ENCODE assay signal across 14 mouse cellular contexts in the genomic region with DNA sequence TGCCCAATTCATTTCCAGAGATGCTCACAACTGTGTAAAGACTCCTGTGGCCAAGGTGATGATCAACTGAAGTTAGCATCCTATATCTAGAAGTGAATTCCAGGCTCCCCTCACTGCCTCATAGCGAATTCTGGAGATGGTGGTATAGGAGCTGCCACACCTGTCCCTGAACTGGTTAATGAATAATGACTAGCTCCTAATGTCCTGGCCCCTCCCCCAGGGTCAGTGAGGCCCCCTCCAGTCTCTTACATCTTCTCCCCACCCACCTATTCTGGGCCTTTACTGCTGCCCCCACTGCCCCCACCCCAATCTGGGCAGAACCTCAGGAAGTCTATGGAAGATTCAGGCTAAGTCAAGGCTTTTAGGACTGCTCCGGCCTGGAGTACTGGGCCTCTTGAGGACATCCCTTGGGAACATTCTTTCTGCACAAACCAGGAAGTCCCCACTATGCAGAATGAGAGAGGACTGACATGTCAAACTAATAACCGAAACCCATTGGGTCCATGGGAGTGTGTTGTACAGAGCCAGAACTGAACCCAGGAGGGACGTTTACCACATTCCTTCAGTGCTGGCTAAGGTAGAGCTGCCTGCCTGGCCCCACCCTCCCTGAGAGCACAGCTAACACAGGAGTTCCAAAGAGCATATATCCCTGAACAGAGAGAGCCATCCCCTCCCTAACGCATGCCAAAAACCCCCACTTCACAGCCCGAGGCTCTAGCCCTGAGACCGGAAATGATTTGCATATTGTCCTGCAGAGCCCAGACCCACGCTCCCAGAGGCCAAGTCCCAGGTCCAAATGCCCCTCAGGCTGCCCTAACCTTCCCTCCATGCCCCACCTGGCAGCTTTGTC. TPM values are rescaled to one million over a fixed set of nuclear protein-coding genes. Genes with fewer than 3 reads are reported as not detected.
DNase-seq lines count a peak whose midpoint lies in the region; ATAC-seq and TF ChIP-seq lines count a peak whose summit lies in the region.
"Had no signal": no experiment of that assay in that cellular context is flagged by ENCODE, and none has a peak within 500 bp of the region (broad histone marks: within the 10 kb centered on the region; RNA-seq: fewer than 3 reads in every experiment).

No protein-coding gene starts in this region.

- no peaks in the 10 kb centered on the region for H3K36me3 ChIP-seq in embryonic facial prominence, embryonic 15.5 days
- no peaks in the 10 kb centered on the region for H3K36me3 ChIP-seq in embryonic facial prominence, embryonic 10.5 days (replicated peaks)
- no peaks in the 10 kb centered on the region for H3K36me3 ChIP-seq in kidney, embryonic 14.5 days (ENCODE audit: control insufficient read depth, insufficient read depth, low read length)
- peaks cover 0 to 2% of the 10 kb centered on the region in 2 experiments for H3K36me3 ChIP-seq in CH12.LX (replicated peaks in 1 of 2; ENCODE audit: control insufficient read depth in 1 of 2, insufficient read depth in 1 of 2, low read length in 1 of 2)
- no peaks in the 10 kb centered on the region for H3K36me3 ChIP-seq in liver, embryonic 16.5 days (ENCODE audit: control insufficient read depth, insufficient read depth)
- H3K36me3 ChIP-seq: hindbrain, embryonic 12.5 days had no signal

- H3K79me2 ChIP-seq in CH12.LX (replicated peaks; ENCODE audit: control insufficient read depth, extremely low read depth, insufficient read depth, poor library complexity, severe bottlenecking): no peaks in the 10 kb centered on the region

- 0 out of 2 replicates have a peak overlapping the region, but pooled peaks have one; percentile 22 for H3K27ac ChIP-seq in embryonic facial prominence, embryonic 15.5 days (replicated peaks)
- no peak overlapping the region; the same call in 1 of the 2 replicates for H3K27ac ChIP-seq in embryonic facial prominence, embryonic 10.5 days (replicated peaks)
- peak overlapping the region; percentile 20; the same call in 1 of the 2 replicates for H3K27ac ChIP-seq in kidney, embryonic 14.5 days (ENCODE audit: low read depth, low read length)
- H3K27ac ChIP-seq in CH12.LX (ENCODE audit: insufficient read depth, low read depth): peak overlapping the region; percentile 47; the same call in 1 of the 2 replicates
- H3K27ac ChIP-seq in liver, embryonic 16.5 days (ENCODE audit: low read length): peak overlapping the region; percentile 38
- H3K27ac ChIP-seq: hindbrain, embryonic 12.5 days had no signal

- TF ChIP-seq POLR2A in CH12.LX (IDR thresholded peaks at IDR 0.05; ENCODE audit: low read depth, low read length): no peak

- H3K27me3 ChIP-seq in embryonic facial prominence, embryonic 15.5 days: no peaks in the 10 kb centered on the region
- H3K27me3 ChIP-seq in embryonic facial prominence, embryonic 10.5 days (replicated peaks; ENCODE audit: low read depth, poor library complexity, severe bottlenecking): no peaks in the 10 kb centered on the region
- no peaks in the 10 kb centered on the region for H3K27me3 ChIP-seq in kidney, embryonic 14.5 days (ENCODE audit: control insufficient read depth, insufficient read depth, low read length)
- H3K27me3 ChIP-seq in CH12.LX (replicated peaks): no peaks in the 10 kb centered on the region
- no peaks in the 10 kb centered on the region for H3K27me3 ChIP-seq in liver, embryonic 16.5 days (ENCODE audit: control insufficient read depth, insufficient read depth, low read depth, low read length)
- H3K27me3 ChIP-seq: hindbrain, embryonic 12.5 days had no signal

- dilution Hi-C loops in CH12.LX (cut with MboI; ENCODE audit: extremely low pct_ligation_motif_present, extremely low pct_unique_long_range_greater_than_20kb, low sequenced_read_pairs): no loop called here

- 31% methylated on average over 8 of the region's 8 CpGs for WGBS in embryonic facial prominence, embryonic 15.5 days
- 36% methylated on average over 8 of the region's 8 CpGs for WGBS in embryonic facial prominence, embryonic 10.5 days
- WGBS in kidney, embryonic 14.5 days: 25% methylated on average over 8 of the region's 8 CpGs
- WGBS in liver, embryonic 16.5 days (ENCODE audit: insufficient replicate concordance): 45% methylated on average over 8 of the region's 8 CpGs

- TF ChIP-seq CTCF in CH12.LX (conservative IDR thresholded peaks at IDR 0.05 in 1 of 2, IDR thresholded peaks at IDR 0.05 in 1 of 2; ENCODE audit: low read depth in 2 of 2, low read length in 2 of 2): no peak

- no peak overlapping the region; the same call in 1 of the 2 replicates for H3K9ac ChIP-seq in embryonic facial prominence, embryonic 15.5 days
- no peak overlapping the region for H3K9ac ChIP-seq in kidney, embryonic 14.5 days (ENCODE audit: low read depth, low read length)
- no peak overlapping the region for H3K9ac ChIP-seq in CH12.LX (ENCODE audit: insufficient read depth, low read depth)
- no peak overlapping the region for H3K9ac ChIP-seq in liver, embryonic 16.5 days (ENCODE audit: low read depth, low read length)
- H3K9ac ChIP-seq: hindbrain, embryonic 12.5 days had no signal

- no peak for DNase-seq in embryonic facial prominence, embryonic 10.5 days (ENCODE audit: low spot score)
- no peak for DNase-seq in kidney, postnatal 36 days
- DNase-seq in CH12.LX (ENCODE audit: extremely low read depth): peak; percentile 27
- DNase-seq in thymus, postnatal 36 days: no peak
- DNase-seq: cerebellum, adult 2 months; right cerebral cortex, postnatal 14 days had no signal

- no peak; the same call in 1 of the 2 replicates for TF ChIP-seq EP300 in CH12.LX (IDR thresholded peaks at IDR 0.05; ENCODE audit: low read length)

- H3K4me1 ChIP-seq in embryonic facial prominence, embryonic 15.5 days: peaks cover 39% of the 10 kb centered on the region
- peaks cover 35% of the 10 kb centered on the region for H3K4me1 ChIP-seq in embryonic facial prominence, embryonic 10.5 days
- H3K4me1 ChIP-seq in kidney, embryonic 14.5 days (ENCODE audit: control insufficient read depth, insufficient read depth, low read length): peaks cover 45% of the 10 kb centered on the region
- peaks cover 21 to 60% of the 10 kb centered on the region in 2 experiments for H3K4me1 ChIP-seq in CH12.LX (ENCODE audit: control insufficient read depth in 1 of 2, insufficient read depth in 2 of 2)
- peaks cover 36% of the 10 kb centered on the region for H3K4me1 ChIP-seq in liver, embryonic 16.5 days (ENCODE audit: control insufficient read depth, low read depth, low read length)

- no peaks in the 10 kb centered on the region for H3K9me3 ChIP-seq in embryonic facial prominence, embryonic 15.5 days (replicated peaks)
- no peaks in the 10 kb centered on the region for H3K9me3 ChIP-seq in embryonic facial prominence, embryonic 10.5 days
- no peaks in the 10 kb centered on the region for H3K9me3 ChIP-seq in kidney, embryonic 14.5 days (ENCODE audit: control insufficient read depth, low read length)
- H3K9me3 ChIP-seq in CH12.LX (replicated peaks; ENCODE audit: low read length): no peaks in the 10 kb centered on the region
- no peaks in the 10 kb centered on the region for H3K9me3 ChIP-seq in liver, embryonic 16.5 days (replicated peaks; ENCODE audit: control insufficient read depth, low read length)
- H3K9me3 ChIP-seq: hindbrain, embryonic 12.5 days had no signal

- in situ Hi-C loops in CH12.LX (cut with MboI; ENCODE audit: low pct_ligation_motif_present, low pct_unique_long_range_greater_than_20kb, low sequenced_read_pairs): no loop called here

- no peak overlapping the region for H3K4me3 ChIP-seq in embryonic facial prominence, embryonic 15.5 days (replicated peaks)
- no peak overlapping the region for H3K4me3 ChIP-seq in embryonic facial prominence, embryonic 10.5 days
- no peak overlapping the region for H3K4me3 ChIP-seq in kidney, embryonic 14.5 days (ENCODE audit: low read length)
- H3K4me3 ChIP-seq in CH12.LX (replicated peaks in 1 of 3; ENCODE audit: low read depth in 2 of 3, low read length in 2 of 3, poor library complexity in 1 of 3): no peak overlapping the region
- H3K4me3 ChIP-seq in liver, embryonic 16.5 days (ENCODE audit: low read depth, low read length): no peak overlapping the region
- H3K4me3 ChIP-seq: hindbrain, embryonic 12.5 days had no signal

- TF ChIP-seq RAD21 in CH12.LX (IDR thresholded peaks at IDR 0.05; ENCODE audit: low read depth, low read length): no peak

- ATAC-seq in embryonic facial prominence, embryonic 15.5 days (ENCODE audit: insufficient number of reproducible peaks, low FRiP score, low TSS enrichment, low read depth): no peak
- 0 out of 2 replicates have a peak, but pooled peaks have one; percentile 40 for ATAC-seq in kidney, embryonic 14.5 days (ENCODE audit: low FRiP score, low TSS enrichment)
- peak; percentile 46; the same call in 1 of the 2 replicates for ATAC-seq in liver, embryonic 16.5 days (ENCODE audit: low read depth)
- no peak for ATAC-seq in megakaryocyte, adult 5-6 weeks (ENCODE audit: poor library complexity, severe bottlenecking)
- ATAC-seq: activated CD4-positive, CD25-positive, alpha-beta regulatory T cell, adult 4 months had no signal

- H3K4me2 ChIP-seq in embryonic facial prominence, embryonic 15.5 days (replicated peaks): no peak overlapping the region
- no peak overlapping the region for H3K4me2 ChIP-seq in kidney, embryonic 14.5 days (replicated peaks; ENCODE audit: low read depth, low read length)
- H3K4me2 ChIP-seq in CH12.LX (ENCODE audit: insufficient read depth, low read depth, poor library complexity, severe bottlenecking): peak overlapping the region; percentile 53
- no peak overlapping the region for H3K4me2 ChIP-seq in liver, embryonic 16.5 days (ENCODE audit: low read depth, low read length)
- H3K4me2 ChIP-seq: hindbrain, embryonic 12.5 days had no signal

RNA-seq across cellular contexts. Expression of gene 1700001C19Rik, which starts 11.6 kb away (rescaled TPM):
- polyA plus RNA-seq in embryonic facial prominence, embryonic 15.5 days (2015; fragmentation: Nextera tagmentation; extraction: Ambion mirVana): 0.31 and 0.37 TPM in 2 replicates
- polyA plus RNA-seq in embryonic facial prominence, embryonic 10.5 days (2016; fragmentation: Nextera tagmentation; extraction: Ambion mirVana): 0.25 TPM in 1 of 2 replicates, not detected in the other
- polyA plus RNA-seq in kidney, embryonic 14.5 days (2014; fragmentation: Nextera tagmentation; extraction: Ambion mirVana): 0.39 TPM in 1 of 2 replicates, not detected in the other
- total RNA-seq in CH12.LX (2012; rRNA removed): 0.25 TPM in 1 of 2 replicates, not detected in the other
- not detected in 2 replicates for total RNA-seq in CH12.LX (2014; rRNA removed)
- polyA plus RNA-seq in CH12.LX (2012; ENCODE audit: insufficient read length, low read depth): not detected in 2 replicates
- polyA plus RNA-seq in liver, embryonic 16.5 days (2015; fragmentation: Nextera tagmentation; extraction: Ambion mirVana): 1.7 and 2.3 TPM in 2 replicates
- not detected in 2 replicates for total RNA-seq in megakaryocyte, adult 5-6 weeks (2015)
- total RNA-seq in megakaryocyte, adult 5-6 weeks (2017): not detected in 2 replicates
- total RNA-seq: left cerebral cortex, postnatal 14 days; monocyte, adult 5-6 weeks had no signal
- polyA plus RNA-seq: activated CD4-positive, CD25-positive, alpha-beta regulatory T cell, adult 4 months had no signal

RNA-seq across cellular contexts. Expression of gene AI661453, which starts 12.3 kb away (rescaled TPM):
- polyA plus RNA-seq in embryonic facial prominence, embryonic 15.5 days (2015; fragmentation: Nextera tagmentation; extraction: Ambion mirVana): 5.2 and 6.2 TPM in 2 replicates
- 0.27 and 0.36 TPM in 2 replicates for polyA plus RNA-seq in embryonic facial prominence, embryonic 10.5 days (2016; fragmentation: Nextera tagmentation; extraction: Ambion mirVana)
- 1.6 and 2.1 TPM in 2 replicates for polyA plus RNA-seq in kidney, embryonic 14.5 days (2014; fragmentation: Nextera tagmentation; extraction: Ambion mirVana)
- not detected in 2 replicates for total RNA-seq in CH12.LX (2012; rRNA removed)
- total RNA-seq in CH12.LX (2014; rRNA removed): not detected in 2 replicates
- polyA plus RNA-seq in CH12.LX (2012; ENCODE audit: insufficient read length, low read depth): not detected in 2 replicates
- 0.60 and 0.77 TPM in 2 replicates for polyA plus RNA-seq in liver, embryonic 16.5 days (2015; fragmentation: Nextera tagmentation; extraction: Ambion mirVana)
- total RNA-seq in megakaryocyte, adult 5-6 weeks (2015): 0.25 and 0.38 TPM in 2 replicates
- 0.16 TPM in 1 of 2 replicates, not detected in the other for total RNA-seq in megakaryocyte, adult 5-6 weeks (2017)
- total RNA-seq: monocyte, adult 5-6 weeks had no signal

RNA-seq across cellular contexts. Expression of gene Guca1a, which starts 48.4 kb away (rescaled TPM):
- polyA plus RNA-seq in embryonic facial prominence, embryonic 15.5 days (2015; fragmentation: Nextera tagmentation; extraction: Ambion mirVana): 6.3 and 6.6 TPM in 2 replicates
- polyA plus RNA-seq in embryonic facial prominence, embryonic 10.5 days (2016; fragmentation: Nextera tagmentation; extraction: Ambion mirVana): 0.41 and 0.81 TPM in 2 replicates
- polyA plus RNA-seq in kidney, embryonic 14.5 days (2014; fragmentation: Nextera tagmentation; extraction: Ambion mirVana): 2.4 and 2.8 TPM in 2 replicates
- total RNA-seq in CH12.LX (2012; rRNA removed) (1.8 and 5.2 TPM in 2 replicates), CH12.LX (2014; rRNA removed) (2.4 and 3.2 TPM in 2 replicates)
- polyA plus RNA-seq in CH12.LX (2012; ENCODE audit: insufficient read length, low read depth): 2.1 TPM in 2 replicates
- polyA plus RNA-seq in liver, embryonic 16.5 days (2015; fragmentation: Nextera tagmentation; extraction: Ambion mirVana): 0.97 and 2.0 TPM in 2 replicates
- 6.3 and 7.0 TPM in 2 replicates for total RNA-seq in megakaryocyte, adult 5-6 weeks (2015)
- total RNA-seq in megakaryocyte, adult 5-6 weeks (2017): 1.3 and 1.4 TPM in 2 replicates
- polyA plus RNA-seq: activated CD4-positive, CD25-positive, alpha-beta regulatory T cell, adult 4 months had no signal

RNA-seq across cellular contexts. Expression of gene Taf8, which starts 53.3 kb away (rescaled TPM):
- polyA plus RNA-seq in embryonic facial prominence, embryonic 15.5 days (2015; fragmentation: Nextera tagmentation; extraction: Ambion mirVana): 30.0 and 32.4 TPM in 2 replicates
- polyA plus RNA-seq in embryonic facial prominence, embryonic 10.5 days (2016; fragmentation: Nextera tagmentation; extraction: Ambion mirVana): 32.0 and 35.3 TPM in 2 replicates
- polyA plus RNA-seq in kidney, embryonic 14.5 days (2014; fragmentation: Nextera tagmentation; extraction: Ambion mirVana): 24.9 and 28.9 TPM in 2 replicates
- 15.4 and 16.9 TPM in 2 replicates for total RNA-seq in CH12.LX (2012; rRNA removed)
- total RNA-seq in CH12.LX (2014; rRNA removed): 13.8 and 18.0 TPM in 2 replicates
- 16.5 and 17.0 TPM in 2 replicates for polyA plus RNA-seq in CH12.LX (2012; ENCODE audit: insufficient read length, low read depth)
- polyA plus RNA-seq in liver, embryonic 16.5 days (2015; fragmentation: Nextera tagmentation; extraction: Ambion mirVana): 14.2 and 14.3 TPM in 2 replicates
- total RNA-seq in megakaryocyte, adult 5-6 weeks (2015): 16.3 and 19.3 TPM in 2 replicates
- total RNA-seq in megakaryocyte, adult 5-6 weeks (2017): 44.0 and 57.5 TPM in 2 replicates

RNA-seq across cellular contexts. Expression of gene Ccnd3, which starts 56.1 kb away (rescaled TPM):
- polyA plus RNA-seq in embryonic facial prominence, embryonic 15.5 days (2015; fragmentation: Nextera tagmentation; extraction: Ambion mirVana): 552 and 575 TPM in 2 replicates
- polyA plus RNA-seq in embryonic facial prominence, embryonic 10.5 days (2016; fragmentation: Nextera tagmentation; extraction: Ambion mirVana): 325 and 335 TPM in 2 replicates
- 257 and 276 TPM in 2 replicates for polyA plus RNA-seq in kidney, embryonic 14.5 days (2014; fragmentation: Nextera tagmentation; extraction: Ambion mirVana)
- total RNA-seq in CH12.LX (2012; rRNA removed) (48.2 and 48.7 TPM in 2 replicates), CH12.LX (2014; rRNA removed) (30.1 and 30.6 TPM in 2 replicates)
- polyA plus RNA-seq in CH12.LX (2012; ENCODE audit: insufficient read length, low read depth): 102 and 121 TPM in 2 replicates
- 300 and 331 TPM in 2 replicates for polyA plus RNA-seq in liver, embryonic 16.5 days (2015; fragmentation: Nextera tagmentation; extraction: Ambion mirVana)
- total RNA-seq in megakaryocyte, adult 5-6 weeks (2015): 315 and 324 TPM in 2 replicates
- 155 and 184 TPM in 2 replicates for total RNA-seq in megakaryocyte, adult 5-6 weeks (2017)

Comparison
In these comparisons a context has a peak if more than half of its experiments do, and no peak if none do; other contexts are left out.
1. ATAC-seq: peak in kidney, embryonic 14.5 days (single experiment) and liver, embryonic 16.5 days (single experiment); none in embryonic facial prominence, embryonic 15.5 days (single experiment) and megakaryocyte, adult 5-6 weeks (single experiment).